Mouse (Mus musculus): ENCODE measurements around the gene Trhr2.

Trhr2 gene

GRCm38 (mm10) chr8:122360696-122361416 lies at the start of gene Trhr2:
Gene Trhr2, minus strand, starts transcription at chr8:122360746.
- DNase-seq (ENCODE audit: low spot score in 2 of 2), result no peak

GRCm38 (mm10) chr8:122407678-122408077 lies 47.1 kb upstream of the Trhr2 start:
- DNase-seq (ENCODE audit: low spot score in 2 of 2), result no peak

GRCm38 (mm10) chr8:122405146-122405805 lies 44.7 kb upstream of the Trhr2 start:
- DNase-seq (ENCODE audit: low spot score in 2 of 2), result no peak

GRCm38 (mm10) chr8:122398186-122398585 lies 37.6 kb upstream of the Trhr2 start:
- no peak for DNase-seq (ENCODE audit: low spot score in 2 of 2)

- no peak for DNase-seq (ENCODE audit: low spot score in 2 of 2)
Observed at GRCm38 (mm10) chr8:122395291-122395690, 34.7 kb upstream of the Trhr2 start.

- DNase-seq (ENCODE audit: low spot score in 2 of 2), result no peak
Observed at GRCm38 (mm10) chr8:122393717-122394116, 33.2 kb upstream of the Trhr2 start.

- DNase-seq (ENCODE audit: low spot score in 2 of 2), result no peak
Observed at GRCm38 (mm10) chr8:122390758-122391157, 30.2 kb upstream of the Trhr2 start.

GRCm38 (mm10) chr8:122389357-122389756 lies 28.8 kb upstream of the Trhr2 start:
- no peak for DNase-seq (ENCODE audit: low spot score in 2 of 2)

- DNase-seq (ENCODE audit: low spot score in 2 of 2), result no peak
Observed at GRCm38 (mm10) chr8:122383039-122383438, 22.5 kb upstream of the Trhr2 start.

GRCm38 (mm10) chr8:122376365-122377231 lies 16.1 kb upstream of the Trhr2 start, which contains the start of gene Zc3h18:
Gene Zc3h18, plus strand, starts transcription at chr8:122376609.
- peak; percentile 96 to 99 for DNase-seq (ENCODE audit: low spot score in 2 of 2)

GRCm38 (mm10) chr8:122375751-122376364 lies 15.3 kb upstream of the Trhr2 start:
- no peak for DNase-seq (ENCODE audit: low spot score in 2 of 2)

- no peak for DNase-seq (ENCODE audit: low spot score in 2 of 2)
Observed at GRCm38 (mm10) chr8:122375320-122375719, 14.8 kb upstream of the Trhr2 start.

- no peak for DNase-seq (ENCODE audit: low spot score in 2 of 2)
Observed at GRCm38 (mm10) chr8:122371706-122372105, 11.2 kb upstream of the Trhr2 start.

GRCm38 (mm10) chr8:122369665-122370064 lies 9.1 kb upstream of the Trhr2 start:
- peak in 1 of 2 experiments; percentile 60 for DNase-seq (ENCODE audit: low spot score in 2 of 2)

GRCm38 (mm10) chr8:122368494-122368893 lies 7.9 kb upstream of the Trhr2 start:
- DNase-seq (ENCODE audit: low spot score in 2 of 2), result no peak

GRCm38 (mm10) chr8:122362967-122363366 lies 2.4 kb upstream of the Trhr2 start:
- DNase-seq (ENCODE audit: low spot score in 2 of 2), result no peak

GRCm38 (mm10) chr8:122362271-122362670 lies 1.7 kb upstream of the Trhr2 start:
- no peak for DNase-seq (ENCODE audit: low spot score in 2 of 2)

- DNase-seq (ENCODE audit: low spot score in 2 of 2), result no peak
Observed at GRCm38 (mm10) chr8:122359111-122359775, 1.3 kb downstream of the Trhr2 start.

GRCm38 (mm10) chr8:122357641-122358040 lies 2.9 kb downstream of the Trhr2 start:
- no peak for DNase-seq (ENCODE audit: low spot score in 2 of 2)

GRCm38 (mm10) chr8:122357202-122357601 lies 3.3 kb downstream of the Trhr2 start:
- DNase-seq (ENCODE audit: low spot score in 2 of 2), result no peak

All from frontal cortex, postnatal 25 days (tissue).